Mouse (Mus musculus): ENCODE results near the gene Ube2d1. TPM values are rescaled to one million over a fixed set of nuclear protein-coding genes. Genes with fewer than 3 reads are reported as not detected.
A peak's percentile ranks its signal among the peaks of the same experiment; 100 is the strongest.

Gene Ube2d1
- polyA plus RNA-seq (2015; fragmentation: Nextera tagmentation; extraction: Ambion mirVana): 153 and 166 TPM in 2 replicates

GRCm38 (mm10) chr10:71285126-71285580, at the start of gene Ube2d1:
Ube2d1 (minus strand) TSS chr10:71285262.
- under 1% methylated on average over 47 of the region's 50 CpGs for WGBS
- peak within 1 kb of the TSS; percentile 70 for H3K4me3 ChIP-seq (ENCODE audit: low read length)
- peak within 1 kb of the TSS; percentile 88 for H3K9ac ChIP-seq (ENCODE audit: low read depth, low read length)
- H3K27me3 ChIP-seq (replicated peaks; ENCODE audit: control insufficient read depth, insufficient read depth, low read length): no peaks in the 10 kb centered on the region
- no peaks in the 10 kb centered on the region for H3K9me3 ChIP-seq (ENCODE audit: control insufficient read depth, low read length)
- peak; percentile 96 for ATAC-seq
- H3K27ac ChIP-seq (ENCODE audit: low read depth, low read length): peak within 1 kb of the TSS; percentile 83
- no peaks in the 10 kb centered on the region for H3K36me3 ChIP-seq (ENCODE audit: control insufficient read depth, insufficient read depth, low read length)
- peaks cover 16% of the 10 kb centered on the region for H3K4me1 ChIP-seq (ENCODE audit: control insufficient read depth, insufficient read depth, low read depth, low read length)
- peak within 1 kb of the TSS; percentile 67 for H3K4me2 ChIP-seq (ENCODE audit: low read length)

GRCm38 (mm10) chr10:71332859-71333258, 47.8 kb upstream of the Ube2d1 start:
- 94% methylated on average over 9 of the region's 9 CpGs for WGBS
- Histone ChIP-seq H3K36me3 (ENCODE audit: control insufficient read depth, insufficient read depth, low read length) (peaks cover 12% of the 10 kb centered on the region), H3K9ac (ENCODE audit: low read depth, low read length) (no peak overlapping the region), H3K4me3 (ENCODE audit: low read length) (no peak overlapping the region), H3K27ac (ENCODE audit: low read depth, low read length) (no peak overlapping the region), H3K9me3 (ENCODE audit: control insufficient read depth, low read length) (no peaks in the 10 kb centered on the region), H3K4me1 (ENCODE audit: control insufficient read depth, insufficient read depth, low read depth, low read length) (no peaks in the 10 kb centered on the region), H3K4me2 (ENCODE audit: low read length) (no peak overlapping the region), H3K27me3 (replicated peaks; ENCODE audit: control insufficient read depth, insufficient read depth, low read length) (no peaks in the 10 kb centered on the region)
- no peak for ATAC-seq

- ATAC-seq: no peak
- 88% methylated on average over 4 of the region's 4 CpGs for WGBS
- no peak overlapping the region for H3K4me3 ChIP-seq (ENCODE audit: low read length)
- no peak overlapping the region for H3K4me2 ChIP-seq (ENCODE audit: low read length)
- H3K4me1 ChIP-seq (ENCODE audit: control insufficient read depth, insufficient read depth, low read depth, low read length): no peaks in the 10 kb centered on the region
- no peak overlapping the region for H3K9ac ChIP-seq (ENCODE audit: low read depth, low read length)
- H3K27me3 ChIP-seq (replicated peaks; ENCODE audit: control insufficient read depth, insufficient read depth, low read length): no peaks in the 10 kb centered on the region
- H3K27ac ChIP-seq (ENCODE audit: low read depth, low read length): no peak overlapping the region
- peaks cover 12% of the 10 kb centered on the region for H3K36me3 ChIP-seq (ENCODE audit: control insufficient read depth, insufficient read depth, low read length)
- no peaks in the 10 kb centered on the region for H3K9me3 ChIP-seq (ENCODE audit: control insufficient read depth, low read length)
Measured at GRCm38 (mm10) chr10:71332376-71332775, 47.3 kb upstream of the Ube2d1 start.

GRCm38 (mm10) chr10:71331908-71332307, 46.8 kb upstream of the Ube2d1 start:
- H3K9me3 ChIP-seq (ENCODE audit: control insufficient read depth, low read length): no peaks in the 10 kb centered on the region
- H3K9ac ChIP-seq (ENCODE audit: low read depth, low read length): no peak overlapping the region
- no peaks in the 10 kb centered on the region for H3K4me1 ChIP-seq (ENCODE audit: control insufficient read depth, insufficient read depth, low read depth, low read length)
- no peaks in the 10 kb centered on the region for H3K27me3 ChIP-seq (replicated peaks; ENCODE audit: control insufficient read depth, insufficient read depth, low read length)
- H3K4me3 ChIP-seq (ENCODE audit: low read length): no peak overlapping the region
- no peak for ATAC-seq
- peaks cover 12% of the 10 kb centered on the region for H3K36me3 ChIP-seq (ENCODE audit: control insufficient read depth, insufficient read depth, low read length)
- H3K4me2 ChIP-seq (ENCODE audit: low read length): no peak overlapping the region
- WGBS: 96% methylated on average over 7 of the region's 7 CpGs
- no peak overlapping the region for H3K27ac ChIP-seq (ENCODE audit: low read depth, low read length)

GRCm38 (mm10) chr10:71330070-71330469, 45.0 kb upstream of the Ube2d1 start:
- no peaks in the 10 kb centered on the region for H3K27me3 ChIP-seq (replicated peaks; ENCODE audit: control insufficient read depth, insufficient read depth, low read length)
- no peaks in the 10 kb centered on the region for H3K4me1 ChIP-seq (ENCODE audit: control insufficient read depth, insufficient read depth, low read depth, low read length)
- no peaks in the 10 kb centered on the region for H3K9me3 ChIP-seq (ENCODE audit: control insufficient read depth, low read length)
- ATAC-seq: no peak
- peaks cover 5% of the 10 kb centered on the region; the same call in 1 of the 2 replicates for H3K36me3 ChIP-seq (ENCODE audit: control insufficient read depth, insufficient read depth, low read length)
- no peak overlapping the region for H3K4me2 ChIP-seq (ENCODE audit: low read length)
- whole genome bisulfite sequencing: 95% methylated on average over 12 of the region's 12 CpGs
- H3K4me3 ChIP-seq (ENCODE audit: low read length): no peak overlapping the region
- H3K9ac ChIP-seq (ENCODE audit: low read depth, low read length): no peak overlapping the region
- H3K27ac ChIP-seq (ENCODE audit: low read depth, low read length): no peak overlapping the region

GRCm38 (mm10) chr10:71329295-71329694, 44.2 kb upstream of the Ube2d1 start:
- no peaks in the 10 kb centered on the region for H3K9me3 ChIP-seq (ENCODE audit: control insufficient read depth, low read length)
- no peak for ATAC-seq
- 96% methylated on average over 6 of the region's 6 CpGs for WGBS
- H3K9ac ChIP-seq (ENCODE audit: low read depth, low read length): no peak overlapping the region
- no peaks in the 10 kb centered on the region for H3K27me3 ChIP-seq (replicated peaks; ENCODE audit: control insufficient read depth, insufficient read depth, low read length)
- H3K27ac ChIP-seq (ENCODE audit: low read depth, low read length): no peak overlapping the region
- H3K36me3 ChIP-seq (ENCODE audit: control insufficient read depth, insufficient read depth, low read length): peaks cover 5% of the 10 kb centered on the region; the same call in 1 of the 2 replicates
- no peak overlapping the region for H3K4me3 ChIP-seq (ENCODE audit: low read length)
- H3K4me2 ChIP-seq (ENCODE audit: low read length): no peak overlapping the region
- no peaks in the 10 kb centered on the region for H3K4me1 ChIP-seq (ENCODE audit: control insufficient read depth, insufficient read depth, low read depth, low read length)

GRCm38 (mm10) chr10:71328870-71329269, 43.8 kb upstream of the Ube2d1 start:
- H3K4me2 ChIP-seq (ENCODE audit: low read length): no peak overlapping the region
- H3K9ac ChIP-seq (ENCODE audit: low read depth, low read length): no peak overlapping the region
- no peak for ATAC-seq
- 90% methylated on average over 5 of the region's 5 CpGs for WGBS
- peaks cover 5% of the 10 kb centered on the region; the same call in 1 of the 2 replicates for H3K36me3 ChIP-seq (ENCODE audit: control insufficient read depth, insufficient read depth, low read length)
- no peak overlapping the region for H3K4me3 ChIP-seq (ENCODE audit: low read length)
- no peaks in the 10 kb centered on the region for H3K4me1 ChIP-seq (ENCODE audit: control insufficient read depth, insufficient read depth, low read depth, low read length)
- no peaks in the 10 kb centered on the region for H3K27me3 ChIP-seq (replicated peaks; ENCODE audit: control insufficient read depth, insufficient read depth, low read length)
- H3K27ac ChIP-seq (ENCODE audit: low read depth, low read length): no peak overlapping the region
- no peaks in the 10 kb centered on the region for H3K9me3 ChIP-seq (ENCODE audit: control insufficient read depth, low read length)

- H3K36me3 ChIP-seq (ENCODE audit: control insufficient read depth, insufficient read depth, low read length): peaks cover 5% of the 10 kb centered on the region; the same call in 1 of the 2 replicates
- H3K4me2 ChIP-seq (ENCODE audit: low read length): no peak overlapping the region
- no peak for ATAC-seq
- H3K27me3 ChIP-seq (replicated peaks; ENCODE audit: control insufficient read depth, insufficient read depth, low read length): no peaks in the 10 kb centered on the region
- H3K4me1 ChIP-seq (ENCODE audit: control insufficient read depth, insufficient read depth, low read depth, low read length): no peaks in the 10 kb centered on the region
- H3K9ac ChIP-seq (ENCODE audit: low read depth, low read length): no peak overlapping the region
- H3K27ac ChIP-seq (ENCODE audit: low read depth, low read length): no peak overlapping the region
- 85% methylated on average over 6 of the region's 6 CpGs for WGBS
- no peak overlapping the region for H3K4me3 ChIP-seq (ENCODE audit: low read length)
- no peaks in the 10 kb centered on the region for H3K9me3 ChIP-seq (ENCODE audit: control insufficient read depth, low read length)
Measured at GRCm38 (mm10) chr10:71328382-71328781, 43.3 kb upstream of the Ube2d1 start.

GRCm38 (mm10) chr10:71327386-71327785, 42.3 kb upstream of the Ube2d1 start:
- Histone ChIP-seq H3K27ac (ENCODE audit: low read depth, low read length) (no peak overlapping the region), H3K4me1 (ENCODE audit: control insufficient read depth, insufficient read depth, low read depth, low read length) (no peaks in the 10 kb centered on the region), H3K4me3 (ENCODE audit: low read length) (no peak overlapping the region), H3K9ac (ENCODE audit: low read depth, low read length) (no peak overlapping the region), H3K36me3 (ENCODE audit: control insufficient read depth, insufficient read depth, low read length) (peaks cover 5% of the 10 kb centered on the region; the same call in 1 of the 2 replicates), H3K27me3 (replicated peaks; ENCODE audit: control insufficient read depth, insufficient read depth, low read length) (no peaks in the 10 kb centered on the region), H3K9me3 (ENCODE audit: control insufficient read depth, low read length) (no peaks in the 10 kb centered on the region), H3K4me2 (ENCODE audit: low read length) (no peak overlapping the region)
- 77% methylated on average over 10 of the region's 10 CpGs for WGBS
- ATAC-seq: no peak
